Mouse (Mus musculus) bone marrow, adult 2 months (tissue): ENCODE measurements around the gene Trim59. TPM values are rescaled to one million over a fixed set of nuclear protein-coding genes. Genes with fewer than 3 reads are reported as not detected.

Experiments used
- H3K27ac ChIP-seq: fragments of 200-500 bp; 2 replicates; pipeline ENCODE4 v1.5.1; 2012; ENCODE audit warnings: low read depth, mild to moderate bottlenecking, control low read depth, inconsistent platforms, low read length; ENCODE audit not compliant: control insufficient read depth, poor library complexity, insufficient read depth
- H3K4me1 ChIP-seq: fragments of 200-500 bp; 2 replicates; pipeline ENCODE4 v1.6.1; 2011; ENCODE audit warnings: low read length; ENCODE audit not compliant: control insufficient read depth, insufficient read depth
- H3K4me3 ChIP-seq: fragments of 200-500 bp; replicated peaks from 2 replicates; pipeline ENCODE3; 2011; ENCODE audit warnings: mild to moderate bottlenecking, low read depth, low read length, control low read depth; ENCODE audit not compliant: control insufficient read depth
- CTCF ChIP-seq: fragments of 200-500 bp; IDR thresholded peaks from 2 replicates; pipeline ENCODE4 v1.5.1; 2011; ENCODE audit warnings: low read length, control low read depth; ENCODE audit not compliant: control insufficient read depth, insufficient read depth
- POLR2A ChIP-seq: fragments of 200-500 bp; IDR thresholded peaks from 2 replicates; pipeline ENCODE4 v1.6.1; 2011; ENCODE audit warnings: low read depth, mild to moderate bottlenecking, control low read depth, low read length, borderline replicate concordance; ENCODE audit not compliant: control insufficient read depth
- WGBS: fragments of 180-500 bp; shearing (Covaris S2); methylation state at CpG from one replicate; pipeline ENCODE4 v1.1.7; 2018; 5-methylcytosine and 5-hydroxymethylcytosine counted together
- polyA plus RNA-seq: library from polyadenylated mRNA; stranded (reverse); fragments of >200 nt; gene quantifications from 2 replicates; pipeline ENCODE4 v1.2.4, GENCODE M21; 2011; ENCODE audit warnings: low replicate concordance; ENCODE audit not compliant: missing spikeins, insufficient read depth, insufficient read length

Trim59 gene
- polyA plus RNA-seq, 1 experiment: 56.7 TPM

GRCm38 (mm10) chr3:69002781-69003180 is 41.8 kb downstream of the Trim59 start:
- H3K4me1 ChIP-seq: no peaks in the 10 kb centered on the region
- WGBS: 87% methylated on average over 4 of the region's 4 CpGs
- peak overlapping the region; percentile 23 for H3K4me3 ChIP-seq
- no peak overlapping the region for H3K27ac ChIP-seq
- no peak for TF ChIP-seq CTCF
- no peak for TF ChIP-seq POLR2A

- H3K4me3 ChIP-seq: no peak overlapping the region
- no peak overlapping the region for H3K27ac ChIP-seq
- 88% methylated on average over 2 of the region's 2 CpGs for WGBS
- H3K4me1 ChIP-seq: no peaks in the 10 kb centered on the region
- TF ChIP-seq CTCF (no peak), POLR2A (no peak)
Observed at GRCm38 (mm10) chr3:68986550-68986949, 58.0 kb downstream of the Trim59 start.

Other genes with a start within 250 kb of the Trim59 start
- gene 1110032F04Rik, start 175.2 kb downstream of the Trim59 start, polyA plus RNA-seq: not detected in 2 replicates
- gene Ift80, start 40.2 kb downstream of the Trim59 start, polyA plus RNA-seq: 16.5 and 17.3 TPM in 2 replicates
- gene Smc4, start 40.0 kb downstream of the Trim59 start, polyA plus RNA-seq: 179 and 208 TPM in 2 replicates
- 10.0 and 22.3 TPM in 2 replicates for gene Kpna4, start 82.4 kb upstream of the Trim59 start, polyA plus RNA-seq
- not detected in 2 replicates for gene Arl14, start 177.7 kb upstream of the Trim59 start, polyA plus RNA-seq